Mouse (Mus musculus): ENCODE data around the gene Skil. TPM values are rescaled to one million over a fixed set of nuclear protein-coding genes. Genes with fewer than 3 reads are reported as not detected.

Gene Skil
- polyA plus RNA-seq, 1 experiment from 2014 or later: 60.1 TPM

- H3K9me3 ChIP-seq (ENCODE audit: control insufficient read depth, low read length): no peaks in the 10 kb centered on the region
- WGBS: 5% methylated on average over 30 of the region's 30 CpGs
- no peaks in the 10 kb centered on the region for H3K36me3 ChIP-seq (ENCODE audit: control insufficient read depth, insufficient read depth, low read length)
- peak; percentile 77 for DNase-seq (ENCODE audit: low spot score)
- peak overlapping the region; percentile 1; the same call in 1 of the 2 replicates for H3K9ac ChIP-seq (ENCODE audit: low read length)
- H3K27ac ChIP-seq (ENCODE audit: low read depth, low read length): no peak overlapping the region
- peak; percentile 91 for ATAC-seq (ENCODE audit: insufficient read depth, low FRiP score, low TSS enrichment)
- H3K4me1 ChIP-seq (ENCODE audit: control insufficient read depth, insufficient read depth, low read length): no peaks in the 10 kb centered on the region
- peak overlapping the region; percentile 24 for H3K4me2 ChIP-seq (ENCODE audit: low read depth)
- H3K27me3 ChIP-seq (ENCODE audit: control insufficient read depth, insufficient read depth, low read length): no peaks in the 10 kb centered on the region
- peak overlapping the region; percentile 27 for H3K4me3 ChIP-seq (ENCODE audit: low read depth, low read length)
Measured at GRCm38 (mm10) chr3:31056651-31057627, 37.9 kb upstream of the Skil start.

GRCm38 (mm10) chr3:31060745-31061102 is 34.1 kb upstream of the Skil start:
- Histone ChIP-seq H3K9me3 (ENCODE audit: control insufficient read depth, low read length) (no peaks in the 10 kb centered on the region), H3K4me3 (ENCODE audit: low read depth, low read length) (no peak overlapping the region), H3K9ac (ENCODE audit: low read length) (no peak overlapping the region), H3K36me3 (ENCODE audit: control insufficient read depth, insufficient read depth, low read length) (no peaks in the 10 kb centered on the region), H3K27ac (ENCODE audit: low read depth, low read length) (no peak overlapping the region), H3K4me1 (ENCODE audit: control insufficient read depth, insufficient read depth, low read length) (no peaks in the 10 kb centered on the region), H3K27me3 (ENCODE audit: control insufficient read depth, insufficient read depth, low read length) (no peaks in the 10 kb centered on the region), H3K4me2 (ENCODE audit: low read depth) (no peak overlapping the region)
- DNase-seq (ENCODE audit: low spot score) (no peak), ATAC-seq (ENCODE audit: insufficient read depth, low FRiP score, low TSS enrichment) (no peak)
- WGBS: 84% methylated on average over 8 of the region's 8 CpGs

- H3K4me1 ChIP-seq (ENCODE audit: control insufficient read depth, insufficient read depth, low read length): no peaks in the 10 kb centered on the region
- no peak for DNase-seq (ENCODE audit: low spot score)
Measured at GRCm38 (mm10) chr3:31061103-31061785, 33.6 kb upstream of the Skil start.

GRCm38 (mm10) chr3:31061786-31062120 is 33.1 kb upstream of the Skil start:
- H3K36me3 ChIP-seq (ENCODE audit: control insufficient read depth, insufficient read depth, low read length): no peaks in the 10 kb centered on the region
- H3K9ac ChIP-seq (ENCODE audit: low read length): no peak overlapping the region
- ATAC-seq (ENCODE audit: insufficient read depth, low FRiP score, low TSS enrichment) (no peak), DNase-seq (ENCODE audit: low spot score) (no peak)
- H3K9me3 ChIP-seq (ENCODE audit: control insufficient read depth, low read length): no peaks in the 10 kb centered on the region
- no peak overlapping the region for H3K4me3 ChIP-seq (ENCODE audit: low read depth, low read length)
- WGBS: 86% methylated on average over 4 of the region's 4 CpGs
- H3K4me2 ChIP-seq (ENCODE audit: low read depth): no peak overlapping the region
- no peaks in the 10 kb centered on the region for H3K4me1 ChIP-seq (ENCODE audit: control insufficient read depth, insufficient read depth, low read length)
- H3K27me3 ChIP-seq (ENCODE audit: control insufficient read depth, insufficient read depth, low read length): no peaks in the 10 kb centered on the region
- no peak overlapping the region for H3K27ac ChIP-seq (ENCODE audit: low read depth, low read length)

More at GRCm38 (mm10) chr3:31061103-31061785, 33.6 kb upstream of the Skil start:
- Histone ChIP-seq H3K36me3 (ENCODE audit: control insufficient read depth, insufficient read depth, low read length) (no peaks in the 10 kb centered on the region), H3K9me3 (ENCODE audit: control insufficient read depth, low read length) (no peaks in the 10 kb centered on the region), H3K27ac (ENCODE audit: low read depth, low read length) (no peak overlapping the region), H3K9ac (ENCODE audit: low read length) (no peak overlapping the region), H3K27me3 (ENCODE audit: control insufficient read depth, insufficient read depth, low read length) (no peaks in the 10 kb centered on the region), H3K4me3 (ENCODE audit: low read depth, low read length) (no peak overlapping the region), H3K4me2 (ENCODE audit: low read depth) (no peak overlapping the region)
- WGBS: 74% methylated on average over 20 of the region's 20 CpGs
- ATAC-seq (ENCODE audit: insufficient read depth, low FRiP score, low TSS enrichment): no peak

GRCm38 (mm10) chr3:31062325-31062724 is 32.5 kb upstream of the Skil start:
- Histone ChIP-seq H3K9me3 (ENCODE audit: control insufficient read depth, low read length) (no peaks in the 10 kb centered on the region), H3K27ac (ENCODE audit: low read depth, low read length) (no peak overlapping the region), H3K4me3 (ENCODE audit: low read depth, low read length) (no peak overlapping the region), H3K36me3 (ENCODE audit: control insufficient read depth, insufficient read depth, low read length) (no peaks in the 10 kb centered on the region), H3K27me3 (ENCODE audit: control insufficient read depth, insufficient read depth, low read length) (no peaks in the 10 kb centered on the region), H3K4me2 (ENCODE audit: low read depth) (no peak overlapping the region), H3K9ac (ENCODE audit: low read length) (no peak overlapping the region), H3K4me1 (ENCODE audit: control insufficient read depth, insufficient read depth, low read length) (no peaks in the 10 kb centered on the region)
- DNase-seq (ENCODE audit: low spot score) (no peak), ATAC-seq (ENCODE audit: insufficient read depth, low FRiP score, low TSS enrichment) (no peak)
- WGBS: 88% methylated on average over 7 of the region's 7 CpGs

GRCm38 (mm10) chr3:31068482-31068881 is 26.4 kb upstream of the Skil start:
- ATAC-seq (ENCODE audit: insufficient read depth, low FRiP score, low TSS enrichment): no peak
- WGBS: 88% methylated on average over 7 of the region's 7 CpGs
- Histone ChIP-seq H3K27ac (ENCODE audit: low read depth, low read length) (no peak overlapping the region), H3K4me2 (ENCODE audit: low read depth) (no peak overlapping the region), H3K4me1 (ENCODE audit: control insufficient read depth, insufficient read depth, low read length) (no peaks in the 10 kb centered on the region), H3K36me3 (ENCODE audit: control insufficient read depth, insufficient read depth, low read length) (no peaks in the 10 kb centered on the region), H3K27me3 (ENCODE audit: control insufficient read depth, insufficient read depth, low read length) (no peaks in the 10 kb centered on the region), H3K4me3 (ENCODE audit: low read depth, low read length) (no peak overlapping the region), H3K9ac (ENCODE audit: low read length) (no peak overlapping the region), H3K9me3 (ENCODE audit: control insufficient read depth, low read length) (no peaks in the 10 kb centered on the region)
- DNase-seq (ENCODE audit: low spot score): no peak

- H3K27ac ChIP-seq (ENCODE audit: low read depth, low read length): no peak overlapping the region
- H3K36me3 ChIP-seq (ENCODE audit: control insufficient read depth, insufficient read depth, low read length): no peaks in the 10 kb centered on the region
- H3K4me2 ChIP-seq (ENCODE audit: low read depth): no peak overlapping the region
- no peak for DNase-seq (ENCODE audit: low spot score)
- H3K9ac ChIP-seq (ENCODE audit: low read length): no peak overlapping the region
- no peaks in the 10 kb centered on the region for H3K9me3 ChIP-seq (ENCODE audit: control insufficient read depth, low read length)
- no peaks in the 10 kb centered on the region for H3K4me1 ChIP-seq (ENCODE audit: control insufficient read depth, insufficient read depth, low read length)
- no peak for ATAC-seq (ENCODE audit: insufficient read depth, low FRiP score, low TSS enrichment)
- H3K4me3 ChIP-seq (ENCODE audit: low read depth, low read length): no peak overlapping the region
- WGBS: 93% methylated on average over 14 of the region's 14 CpGs
- no peaks in the 10 kb centered on the region for H3K27me3 ChIP-seq (ENCODE audit: control insufficient read depth, insufficient read depth, low read length)
Measured at GRCm38 (mm10) chr3:31071804-31072203, 23.1 kb upstream of the Skil start.

- 81% methylated on average over 11 of the region's 11 CpGs for WGBS
- no peak overlapping the region for H3K4me2 ChIP-seq (ENCODE audit: low read depth)
Measured at GRCm38 (mm10) chr3:31075808-31076207, 19.1 kb upstream of the Skil start.

More at GRCm38 (mm10) chr3:31075808-31076207, 19.1 kb upstream of the Skil start:
- Histone ChIP-seq H3K27me3 (ENCODE audit: control insufficient read depth, insufficient read depth, low read length) (no peaks in the 10 kb centered on the region), H3K9ac (ENCODE audit: low read length) (no peak overlapping the region), H3K4me3 (ENCODE audit: low read depth, low read length) (no peak overlapping the region), H3K36me3 (ENCODE audit: control insufficient read depth, insufficient read depth, low read length) (no peaks in the 10 kb centered on the region), H3K9me3 (ENCODE audit: control insufficient read depth, low read length) (no peaks in the 10 kb centered on the region), H3K27ac (ENCODE audit: low read depth, low read length) (no peak overlapping the region), H3K4me1 (ENCODE audit: control insufficient read depth, insufficient read depth, low read length) (no peaks in the 10 kb centered on the region)
- no peak for ATAC-seq (ENCODE audit: insufficient read depth, low FRiP score, low TSS enrichment)
- DNase-seq (ENCODE audit: low spot score): no peak
